Mouse (Mus musculus): ENCODE measurements at regions not wholly inside any gene's neighbourhood (a gene's known extent, or its start where the extent isn't known, plus 50 kb on each side); places are given as distances from the start of the nearest gene placed in this dataset.
A peak's percentile ranks its signal among the peaks of the same experiment; 100 is the strongest.

GRCm38 (mm10) chrX:118599316-118599715 is 118.8 kb upstream of the Tgif2lx1 start:
- Histone ChIP-seq H3K27me3 (replicated peaks; ENCODE audit: control insufficient read depth, insufficient read depth, low read length) (no peaks in the 10 kb centered on the region), H3K9me3 (ENCODE audit: control insufficient read depth, low read length) (no peaks in the 10 kb centered on the region), H3K4me3 (ENCODE audit: low read length) (no peak overlapping the region), H3K27ac (ENCODE audit: low read depth, low read length) (no peak overlapping the region), H3K9ac (ENCODE audit: low read depth, low read length) (no peak overlapping the region), H3K4me2 (ENCODE audit: low read length) (no peak overlapping the region), H3K36me3 (ENCODE audit: control insufficient read depth, insufficient read depth, low read length) (no peaks in the 10 kb centered on the region), H3K4me1 (ENCODE audit: control insufficient read depth, insufficient read depth, low read depth, low read length) (no peaks in the 10 kb centered on the region)
- ATAC-seq, result no peak

DNA sequence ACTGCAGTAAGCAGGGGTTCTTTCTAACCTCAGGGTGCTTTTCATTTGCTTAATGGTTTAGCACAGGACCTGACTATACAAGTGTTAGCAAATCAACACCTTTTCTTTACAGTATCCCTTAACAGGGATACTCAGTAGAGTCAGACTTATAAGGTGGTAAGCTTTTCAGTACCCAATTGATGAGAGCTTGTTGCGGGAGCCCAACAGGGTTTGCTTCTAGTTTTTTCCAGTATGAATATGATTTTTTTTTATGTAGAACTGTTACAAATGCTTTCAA is 115.7 kb upstream of the Tgif2lx1 start:
- H3K9me3 ChIP-seq (ENCODE audit: control insufficient read depth, low read length), result no peaks in the 10 kb centered on the region
- no peak overlapping the region for H3K27ac ChIP-seq (ENCODE audit: low read depth, low read length)
- 68% methylated on average over 1 of the region's 1 CpGs for WGBS
- no peaks in the 10 kb centered on the region for H3K4me1 ChIP-seq (ENCODE audit: control insufficient read depth, insufficient read depth, low read depth, low read length)
- no peak overlapping the region for H3K4me2 ChIP-seq (ENCODE audit: low read length)
- ATAC-seq, result no peak
- no peaks in the 10 kb centered on the region for H3K36me3 ChIP-seq (ENCODE audit: control insufficient read depth, insufficient read depth, low read length)
- no peak overlapping the region for H3K4me3 ChIP-seq (ENCODE audit: low read length)
- H3K9ac ChIP-seq (ENCODE audit: low read depth, low read length), result no peak overlapping the region
- no peaks in the 10 kb centered on the region for H3K27me3 ChIP-seq (replicated peaks; ENCODE audit: control insufficient read depth, insufficient read depth, low read length)

DNA sequence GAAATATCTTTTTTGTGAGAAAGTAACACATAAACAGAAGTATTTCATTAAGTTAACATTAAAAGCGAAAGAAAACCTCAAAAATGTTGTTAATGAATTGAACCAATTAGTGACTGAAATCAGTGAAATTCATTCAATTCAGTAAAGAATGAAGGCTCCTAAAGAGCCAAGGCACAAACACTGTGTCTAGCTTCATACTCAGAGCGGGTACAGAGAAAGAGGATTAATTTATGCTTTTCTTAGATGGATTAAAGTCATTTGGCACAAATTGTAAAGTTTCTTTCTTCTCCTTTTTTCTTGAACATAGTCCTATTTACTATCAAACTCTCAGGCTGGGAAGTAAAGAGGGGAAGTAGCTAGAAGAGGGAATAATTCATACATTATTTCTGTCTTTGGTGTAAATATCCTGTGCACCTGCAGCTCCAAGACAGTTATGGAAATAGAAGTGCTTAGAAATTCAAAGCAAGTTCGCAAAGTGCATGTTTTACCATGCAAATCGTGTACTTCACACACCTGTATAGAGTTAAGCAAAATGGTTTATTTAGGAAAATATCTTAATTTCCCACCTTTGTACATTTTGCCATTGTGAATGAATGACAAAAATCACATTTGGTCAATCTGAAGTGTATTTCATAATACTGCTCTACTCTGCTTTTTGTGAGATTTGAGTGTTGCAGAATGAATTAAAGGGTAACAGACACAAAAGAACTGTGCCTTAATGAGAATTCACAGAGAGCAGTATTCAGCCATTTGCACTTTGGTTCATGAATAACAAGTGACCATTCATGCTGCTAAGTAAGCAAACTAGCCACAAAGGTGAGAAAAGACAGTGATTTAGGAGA is 115.2 kb upstream of the Tgif2lx1 start:
- Histone ChIP-seq H3K4me1 (ENCODE audit: control insufficient read depth, insufficient read depth, low read depth, low read length) (no peaks in the 10 kb centered on the region), H3K4me3 (ENCODE audit: low read length) (no peak overlapping the region), H3K9me3 (ENCODE audit: control insufficient read depth, low read length) (no peaks in the 10 kb centered on the region), H3K27ac (ENCODE audit: low read depth, low read length) (no peak overlapping the region), H3K36me3 (ENCODE audit: control insufficient read depth, insufficient read depth, low read length) (no peaks in the 10 kb centered on the region), H3K27me3 (replicated peaks; ENCODE audit: control insufficient read depth, insufficient read depth, low read length) (no peaks in the 10 kb centered on the region), H3K9ac (ENCODE audit: low read depth, low read length) (no peak overlapping the region), H3K4me2 (ENCODE audit: low read length) (no peak overlapping the region)
- WGBS, result 42% methylated on average over 4 of the region's 4 CpGs
- peak; percentile 50 for ATAC-seq

Data from hindbrain, embryonic 16.5 days (tissue).